Mouse (Mus musculus) MEL (cell line): Measurements from ENCODE around the gene Amhr2. TPM values are rescaled to one million over a fixed set of nuclear protein-coding genes. Genes with fewer than 3 reads are reported as not detected.
A peak's percentile ranks its signal among the peaks of the same experiment; 100 is the strongest.

ENCODE experiments used
- DNase-seq: peaks from one replicate; pipeline ENCODE4 v3.0.0; 2011; ENCODE audit warnings: low read depth, low spot score
- H3K27ac ChIP-seq: 2 replicates; pipeline ENCODE4 v1.5.1; 2012; ENCODE audit warnings: low read depth, mild to moderate bottlenecking, control low read depth, low read length, moderate library complexity; ENCODE audit not compliant: control insufficient read depth
- H3K27me3 ChIP-seq, 2 experiments: fragments of 150-350 bp in 1 of 2; sonication (generic) in 1 of 2; 2 replicates each; pipeline ENCODE4 v1.6.1; 2012; ENCODE audit warnings: low read length in 2 of 2, mild to moderate bottlenecking in 2 of 2, improper control_type of control experiment in 1 of 2, moderate library complexity in 1 of 2; ENCODE audit not compliant: insufficient read depth in 2 of 2, control insufficient read depth in 1 of 2
- H3K36me3 ChIP-seq, 2 experiments: 2 replicates each; pipeline ENCODE4 v1.6.1; 2012 to 2014; ENCODE audit warnings: low read length in 2 of 2, improper control_type of control experiment in 1 of 2, inconsistent platforms in 1 of 2, mild to moderate bottlenecking in 1 of 2; ENCODE audit not compliant: insufficient read depth in 2 of 2, control insufficient read depth in 1 of 2
- H3K4me1 ChIP-seq, 2 experiments: fragments of 150-350 bp in 1 of 2; sonication (generic) in 1 of 2; 2 replicates each; pipeline ENCODE4 v1.6.1; 2012; ENCODE audit warnings: low read length in 2 of 2, improper control_type of control experiment in 1 of 2, mild to moderate bottlenecking in 1 of 2; ENCODE audit not compliant: insufficient read depth in 2 of 2, control insufficient read depth in 1 of 2
- H3K4me3 ChIP-seq, 2 experiments: fragments of 150-350 bp in 1 of 2; sonication (generic) in 1 of 2; 2 replicates each; pipeline ENCODE4 v1.5.1; 2012; ENCODE audit warnings: low read depth in 2 of 2, low read length in 2 of 2, mild to moderate bottlenecking in 2 of 2, moderate library complexity in 2 of 2, control low read depth in 1 of 2, improper control_type of control experiment in 1 of 2; ENCODE audit not compliant: control insufficient read depth in 1 of 2, insufficient read depth in 1 of 2
- H3K79me2 ChIP-seq: 2 replicates; pipeline ENCODE4 v1.6.1; 2012; ENCODE audit warnings: mild to moderate bottlenecking, low read length, moderate library complexity; ENCODE audit not compliant: control insufficient read depth, poor library complexity, insufficient read depth
- H3K9ac ChIP-seq: 2 replicates; pipeline ENCODE4 v1.6.1; 2012; ENCODE audit warnings: low read depth, mild to moderate bottlenecking, control low read depth, low read length, moderate library complexity; ENCODE audit not compliant: control insufficient read depth, poor library complexity, severe bottlenecking
- H3K9me3 ChIP-seq: fragments of 150-350 bp; sonication (generic); replicated peaks from 2 replicates; pipeline ENCODE4 v1.6.1; 2012; ENCODE audit warnings: mild to moderate bottlenecking, low read length, improper control_type of control experiment, moderate library complexity; ENCODE audit not compliant: insufficient read depth
- BHLHE40 ChIP-seq: IDR thresholded peaks from 2 replicates; pipeline ENCODE4 v1.6.1; 2012; ENCODE audit warnings: low read depth, mild to moderate bottlenecking, inconsistent platforms, low read length, improper control_type of control experiment, borderline replicate concordance
- CHD1 ChIP-seq: IDR thresholded peaks from 2 replicates; pipeline ENCODE4 v1.6.1; 2012; ENCODE audit warnings: low read depth, mild to moderate bottlenecking, inconsistent platforms, low read length, improper control_type of control experiment
- CHD2 ChIP-seq: IDR thresholded peaks from 2 replicates; pipeline ENCODE4 v1.6.1; 2011; ENCODE audit warnings: low read length, improper control_type of control experiment
- CTCF ChIP-seq, 3 experiments: IDR thresholded peaks in 2 of 3; conservative IDR thresholded peaks in 1 of 3; 2 replicates each; pipeline ENCODE4 v1.5.1; 2011 to 2012; ENCODE audit warnings: low read length in 3 of 3, low read depth in 2 of 3, mild to moderate bottlenecking in 2 of 3, improper control_type of control experiment in 1 of 3, inconsistent platforms in 1 of 3, mixed read lengths in 1 of 3, moderate library complexity in 1 of 3; ENCODE audit not compliant: control insufficient read depth in 1 of 3, insufficient read depth in 1 of 3, poor library complexity in 1 of 3, severe bottlenecking in 1 of 3
- E2F4 ChIP-seq: IDR thresholded peaks from 2 replicates; pipeline ENCODE4 v1.6.1; 2011; ENCODE audit warnings: low read depth, low read length, improper control_type of control experiment, borderline replicate concordance
- ELF1 ChIP-seq: IDR thresholded peaks from 2 replicates; pipeline ENCODE4 v1.6.1; 2014; ENCODE audit warnings: low read depth, mild to moderate bottlenecking, inconsistent platforms, low read length, improper control_type of control experiment, moderate library complexity
- EP300 ChIP-seq, 2 experiments: IDR thresholded peaks; 2 replicates each; pipeline ENCODE4 v1.6.1; 2011; ENCODE audit warnings: improper control_type of control experiment in 2 of 2, low read length in 2 of 2, low read depth in 1 of 2, mild to moderate bottlenecking in 1 of 2
- ETS1 ChIP-seq: IDR thresholded peaks from 2 replicates; pipeline ENCODE4 v1.6.1; 2012; ENCODE audit warnings: low read depth, mild to moderate bottlenecking, inconsistent platforms, low read length, improper control_type of control experiment, moderate library complexity
- GABPA ChIP-seq: IDR thresholded peaks from 2 replicates; pipeline ENCODE4 v1.6.1; 2012; ENCODE audit warnings: low read depth, mild to moderate bottlenecking, inconsistent platforms, low read length, improper control_type of control experiment, moderate library complexity
- GATA1 ChIP-seq: IDR thresholded peaks from 2 replicates; pipeline ENCODE4 v1.6.1; 2011; ENCODE audit warnings: low read depth, low read length, improper control_type of control experiment
- HCFC1 ChIP-seq: IDR thresholded peaks from 2 replicates; pipeline ENCODE4 v1.6.1; 2012; ENCODE audit warnings: low read depth, mild to moderate bottlenecking, inconsistent platforms, low read length, improper control_type of control experiment, moderate library complexity
- JUND ChIP-seq: IDR thresholded peaks from 2 replicates; pipeline ENCODE4 v1.6.1; 2011; ENCODE audit warnings: low read depth, mild to moderate bottlenecking, improper control_type of control experiment, low read length
- KAT2A ChIP-seq: conservative IDR thresholded peaks from 2 replicates; pipeline ENCODE4 v1.6.1; 2012; ENCODE audit warnings: low read depth, low read length, improper control_type of control experiment, inconsistent platforms
- MAFK ChIP-seq: IDR thresholded peaks from 2 replicates; pipeline ENCODE4 v1.6.1; 2011; ENCODE audit warnings: low read depth, mild to moderate bottlenecking, low read length, improper control_type of control experiment, borderline replicate concordance
- MAX ChIP-seq: IDR thresholded peaks from 2 replicates; pipeline ENCODE4 v1.6.1; 2011; ENCODE audit warnings: low read length, improper control_type of control experiment
- MEF2A ChIP-seq: IDR thresholded peaks from 2 replicates; pipeline ENCODE4 v1.6.1; 2014; ENCODE audit warnings: low read depth, mild to moderate bottlenecking, inconsistent platforms, low read length, improper control_type of control experiment; ENCODE audit not compliant: poor library complexity, insufficient replicate concordance, severe bottlenecking; ENCODE audit errors: extremely low read depth
- MXI1 ChIP-seq: IDR thresholded peaks from 2 replicates; pipeline ENCODE4 v1.6.1; 2011; ENCODE audit warnings: mild to moderate bottlenecking, low read depth, low read length, improper control_type of control experiment
- MYB ChIP-seq: IDR thresholded peaks from 2 replicates; pipeline ENCODE4 v1.6.1; 2011; ENCODE audit warnings: mild to moderate bottlenecking, low read depth, low read length, improper control_type of control experiment
- MYC ChIP-seq: IDR thresholded peaks from 2 replicates; pipeline ENCODE4 v1.6.1; 2011; ENCODE audit warnings: low read depth, mild to moderate bottlenecking, low read length, improper control_type of control experiment, moderate library complexity
- NELFE ChIP-seq: IDR thresholded peaks from 2 replicates; pipeline ENCODE4 v1.6.1; 2011; ENCODE audit warnings: low read depth, low read length, improper control_type of control experiment
- NRF1 ChIP-seq: IDR thresholded peaks from 2 replicates; pipeline ENCODE4 v1.6.1; 2014; ENCODE audit warnings: low read depth, mild to moderate bottlenecking, inconsistent platforms, low read length, improper control_type of control experiment, moderate library complexity; ENCODE audit not compliant: poor library complexity, insufficient read depth, severe bottlenecking
- POLR2AphosphoS2 ChIP-seq: IDR thresholded peaks from 2 replicates; pipeline ENCODE4 v1.6.1; 2011; ENCODE audit warnings: low read length, improper control_type of control experiment
- POLR2AphosphoS5 ChIP-seq: IDR thresholded peaks from 2 replicates; pipeline ENCODE4 v1.6.1; 2012; ENCODE audit warnings: low read depth, borderline replicate concordance, mild to moderate bottlenecking, inconsistent platforms, low read length, moderate library complexity, mixed read lengths
- RAD21 ChIP-seq: IDR thresholded peaks from 2 replicates; pipeline ENCODE4 v1.6.1; 2011; ENCODE audit warnings: mild to moderate bottlenecking, low read depth, low read length, improper control_type of control experiment
- RCOR1 ChIP-seq: IDR thresholded peaks from 2 replicates; pipeline ENCODE4 v1.6.1; 2012; ENCODE audit warnings: low read depth, mild to moderate bottlenecking, inconsistent platforms, low read length, improper control_type of control experiment
- SMC3 ChIP-seq: IDR thresholded peaks from 2 replicates; pipeline ENCODE4 v1.6.1; 2011; ENCODE audit warnings: low read depth, low read length, improper control_type of control experiment
- TAL1 ChIP-seq: IDR thresholded peaks from 2 replicates; pipeline ENCODE4 v1.6.1; 2012; ENCODE audit warnings: mild to moderate bottlenecking, inconsistent platforms, low read length, moderate library complexity, mixed read lengths
- TBP ChIP-seq: IDR thresholded peaks from 2 replicates; pipeline ENCODE4 v1.8.0; 2011; ENCODE audit warnings: low read depth, low read length, improper control_type of control experiment
- TCF12 ChIP-seq: IDR thresholded peaks from 2 replicates; pipeline ENCODE4 v1.6.1; 2014; ENCODE audit warnings: low read depth, mild to moderate bottlenecking, inconsistent platforms, low read length, improper control_type of control experiment, moderate library complexity
- UBTF ChIP-seq: IDR thresholded peaks from 2 replicates; pipeline ENCODE4 v1.6.1; 2012; ENCODE audit warnings: low read depth, mild to moderate bottlenecking, inconsistent platforms, low read length, improper control_type of control experiment, moderate library complexity, borderline replicate concordance; ENCODE audit not compliant: insufficient read depth
- USF1 ChIP-seq: IDR thresholded peaks from 2 replicates; pipeline ENCODE4 v1.6.1; 2014; ENCODE audit warnings: low read depth, mild to moderate bottlenecking, inconsistent platforms, low read length, improper control_type of control experiment, moderate library complexity
- USF2 ChIP-seq, 2 experiments: IDR thresholded peaks; 2 replicates each; pipeline ENCODE4 v1.6.1; 2011 to 2012; ENCODE audit warnings: improper control_type of control experiment in 2 of 2, low read length in 2 of 2, borderline replicate concordance in 1 of 2, inconsistent platforms in 1 of 2, low read depth in 1 of 2, mild to moderate bottlenecking in 1 of 2; ENCODE audit not compliant: insufficient read depth in 1 of 2
- ZKSCAN1 ChIP-seq: IDR thresholded peaks from 2 replicates; pipeline ENCODE4 v1.6.1; 2012; ENCODE audit warnings: low read depth, mild to moderate bottlenecking, inconsistent platforms, low read length, improper control_type of control experiment, moderate library complexity
- ZNF384 ChIP-seq: IDR thresholded peaks from 2 replicates; pipeline ENCODE4 v1.6.1; 2012; ENCODE audit warnings: low read depth, mild to moderate bottlenecking, inconsistent platforms, low read length, improper control_type of control experiment
- polyA plus RNA-seq, 2 experiments: library from polyadenylated mRNA; stranded (reverse) in 1 of 2; unstranded in 1 of 2; fragments of >175 nt in 1 of 2; fragments of >200 nt in 1 of 2; gene quantifications; 2 replicates each; pipeline versions ENCODE4 v1.2.1 to v1.2.4; 2012; ENCODE audit warnings: low replicate concordance in 2 of 2, low read depth in 1 of 2; ENCODE audit not compliant: insufficient read length in 2 of 2, insufficient read depth in 1 of 2, missing spikeins in 1 of 2
- total RNA-seq: library from RNA; depleted of rRNA; stranded (reverse); fragments of 300-350 nt; gene quantifications from 2 replicates; pipeline ENCODE4 v1.2.3, GENCODE M21; 2012

Gene Amhr2
- total and polyA plus RNA-seq, 3 experiments = 6.9 to 22.7 TPM; not detected in 1

DNA sequence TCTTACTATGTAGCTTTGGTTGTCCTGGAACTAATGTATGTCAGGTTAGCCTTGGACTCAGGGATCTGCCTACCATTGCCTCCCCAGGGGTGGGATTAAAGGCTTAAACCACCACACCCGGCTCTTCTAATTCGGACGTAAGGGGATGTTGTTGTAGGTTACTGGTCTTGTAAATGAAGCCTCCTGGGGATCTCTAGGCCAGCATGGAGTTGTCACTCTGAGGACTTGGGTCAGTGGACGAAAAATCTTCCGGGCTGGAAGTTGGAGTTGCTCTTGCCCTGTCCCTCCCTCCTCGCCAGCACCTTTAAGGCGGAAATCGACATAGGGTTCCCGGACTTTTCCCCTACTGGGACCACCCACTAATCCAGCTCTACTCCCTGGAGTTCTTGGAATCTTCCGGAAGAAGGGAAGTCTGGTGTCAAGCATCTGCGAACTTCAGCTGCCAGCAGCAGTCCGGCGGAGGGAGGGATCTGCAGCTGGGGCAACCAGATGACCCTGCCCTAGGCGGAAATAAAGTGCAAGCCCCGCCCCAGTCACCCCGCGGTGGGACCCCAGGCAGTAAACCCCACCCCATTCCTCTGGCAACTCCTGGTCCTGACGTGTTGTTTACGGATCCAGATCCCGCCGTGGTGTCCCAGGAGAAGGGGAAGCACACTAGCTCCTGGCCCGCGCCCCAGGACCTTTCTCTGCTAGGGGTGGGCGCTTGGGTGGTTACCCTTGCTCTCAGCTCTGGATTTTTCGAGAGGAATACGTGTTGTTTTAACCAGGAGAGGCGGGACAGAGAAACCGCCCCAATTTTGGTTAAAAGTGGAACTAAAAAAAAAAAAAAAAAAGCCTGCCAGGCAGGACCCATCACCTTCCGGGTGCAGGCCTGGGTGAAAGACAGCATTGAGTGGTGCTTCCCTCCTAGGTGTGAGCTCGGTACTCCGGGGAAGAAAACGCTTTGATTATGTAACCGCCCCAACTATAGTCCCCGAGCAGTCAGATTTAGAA lies 45.6 kb upstream of the Amhr2 start:
- no peaks in the 10 kb centered on the region for H3K27me3 ChIP-seq
- H3K27ac ChIP-seq = peak overlapping the region; percentile 53
- H3K4me3 ChIP-seq = peak overlapping the region; percentile 76 to 79
- peak; percentile 78 for DNase-seq
- H3K9ac ChIP-seq = peak overlapping the region; percentile 85
- peaks cover 8 to 15% of the 10 kb centered on the region in 2 experiments for H3K4me1 ChIP-seq
- H3K36me3 ChIP-seq = peaks cover 0 to 10% of the 10 kb centered on the region in 2 experiments; a peak in 2 of 4 replicates
- peaks cover 1% of the 10 kb centered on the region; the same call in 1 of the 2 replicates for H3K79me2 ChIP-seq
- no peaks in the 10 kb centered on the region for H3K9me3 ChIP-seq
- TF ChIP-seq ELF1 (peak; percentile 63), BHLHE40 (no peak), MAX (no peak), POLR2AphosphoS2 (no peak; the same call in 1 of the 2 replicates), CHD2 (no peak), HCFC1 (peak; percentile 56), TAL1 (no peak), CHD1 (no peak), MYB (no peak), POLR2AphosphoS5 (no peak), GATA1 (no peak), USF1 (no peak), UBTF (no peak), ZKSCAN1 (0 out of 2 replicates have a peak, but pooled peaks have one; percentile 43), ZNF384 (peak; percentile 96), SMC3 (no peak), MEF2A (no peak), RCOR1 (no peak), USF2 (IDR thresholded peaks at IDR 0.05; ENCODE audit: borderline replicate concordance in 1 of 2, insufficient read depth in 1 of 2, low read depth in 1 of 2, low read length in 2 of 2) (no peak), GABPA (no peak), EP300 (IDR thresholded peaks at IDR 0.05; ENCODE audit: low read depth in 1 of 2, low read length in 2 of 2) (no peak), NELFE (peak; percentile 51), JUND (no peak), MAFK (no peak), TBP (peak; percentile 54; the same call in 1 of the 2 replicates), CTCF (IDR thresholded peaks at IDR 0.05 in 2 of 3, conservative IDR thresholded peaks at IDR 0.05 in 1 of 3; ENCODE audit: control insufficient read depth in 1 of 3, insufficient read depth in 1 of 3, low read depth in 2 of 3, low read length in 3 of 3, poor library complexity in 1 of 3, severe bottlenecking in 1 of 3) (no peak), E2F4 (no peak), ETS1 (no peak; the same call in 1 of the 2 replicates), RAD21 (no peak), TCF12 (no peak), KAT2A (no peak), MXI1 (no peak), NRF1 (no peak), MYC (no peak)
